Mouse (Mus musculus): Measurements from ENCODE around the gene Dera. TPM values are rescaled to one million over a fixed set of nuclear protein-coding genes. Genes with fewer than 3 reads are reported as not detected.

Gene Dera
- polyA plus RNA-seq, 1 experiment from 2014 or later = 32.3 TPM

GRCm38 (mm10) chr6:137822550-137822949, 68.2 kb downstream of the Dera start:
- Histone ChIP-seq H3K4me3 (replicated peaks) (no peak overlapping the region), H3K4me1 (0 out of 2 replicates have a peak, but pooled peaks cover 2% of the 10 kb centered on the region), H3K9ac (no peak overlapping the region), H3K9me3 (no peaks in the 10 kb centered on the region), H3K4me2 (no peak overlapping the region), H3K27ac (no peak overlapping the region), H3K27me3 (0 out of 2 replicates have a peak, but pooled peaks cover 3% of the 10 kb centered on the region), H3K36me3 (replicated peaks) (no peaks in the 10 kb centered on the region)
- WGBS = 79% methylated on average over 5 of the region's 5 CpGs
- no peak for ATAC-seq (ENCODE audit: low FRiP score)

GRCm38 (mm10) chr6:137824046-137825021, 70.0 kb downstream of the Dera start:
- WGBS = 59% methylated on average over 7 of the region's 7 CpGs
- no peaks in the 10 kb centered on the region for H3K9me3 ChIP-seq
- 0 out of 2 replicates have a peak, but pooled peaks cover 3% of the 10 kb centered on the region for H3K27me3 ChIP-seq
- H3K4me2 ChIP-seq = no peak overlapping the region
- 0 out of 2 replicates have a peak, but pooled peaks cover 2% of the 10 kb centered on the region for H3K4me1 ChIP-seq
- H3K9ac ChIP-seq = no peak overlapping the region
- H3K27ac ChIP-seq = no peak overlapping the region
- no peaks in the 10 kb centered on the region for H3K36me3 ChIP-seq (replicated peaks)
- H3K4me3 ChIP-seq (replicated peaks) = no peak overlapping the region
- no peak for ATAC-seq (ENCODE audit: low FRiP score)

DNA sequence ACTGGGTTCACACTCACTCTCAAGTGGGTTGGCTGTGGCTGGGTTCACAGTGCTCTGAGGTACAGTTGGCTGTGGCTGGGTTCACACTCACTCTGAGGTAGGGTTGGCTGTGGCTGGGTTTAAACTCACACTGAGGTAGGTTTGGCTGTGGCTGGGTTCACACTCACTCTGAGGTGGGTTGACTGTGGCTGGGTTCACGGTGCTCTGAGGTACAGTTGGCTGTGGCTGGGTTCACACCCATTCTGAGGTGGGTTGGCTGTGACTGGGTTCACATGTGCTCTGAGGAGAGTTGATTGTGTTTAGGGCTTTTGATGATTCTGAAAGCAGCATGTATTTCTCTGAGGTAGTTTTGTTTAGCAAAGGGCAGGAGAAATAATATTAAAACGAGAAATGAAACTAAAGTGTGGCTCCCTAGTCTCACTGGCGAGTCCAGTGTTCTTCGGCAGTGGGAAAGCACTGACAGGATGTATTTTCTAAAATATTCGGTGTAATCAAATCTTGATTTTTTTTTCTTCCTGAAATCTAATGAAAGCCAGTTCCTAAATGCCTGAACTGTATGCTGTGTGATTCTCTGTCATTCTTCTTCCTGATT, 70.8 kb downstream of the Dera start:
- no peaks in the 10 kb centered on the region for H3K36me3 ChIP-seq (replicated peaks)
- no peak; the same call in 1 of the 2 replicates for ATAC-seq (ENCODE audit: low FRiP score)
- H3K27me3 ChIP-seq = 0 out of 2 replicates have a peak, but pooled peaks cover 3% of the 10 kb centered on the region
- H3K4me3 ChIP-seq (replicated peaks) = no peak overlapping the region
- no peak overlapping the region for H3K4me2 ChIP-seq
- 0 out of 2 replicates have a peak, but pooled peaks cover 2% of the 10 kb centered on the region for H3K4me1 ChIP-seq
- H3K27ac ChIP-seq = no peak overlapping the region
- no peaks in the 10 kb centered on the region for H3K9me3 ChIP-seq
- 93% methylated on average over 5 of the region's 5 CpGs for WGBS
- no peak overlapping the region for H3K9ac ChIP-seq

DNA sequence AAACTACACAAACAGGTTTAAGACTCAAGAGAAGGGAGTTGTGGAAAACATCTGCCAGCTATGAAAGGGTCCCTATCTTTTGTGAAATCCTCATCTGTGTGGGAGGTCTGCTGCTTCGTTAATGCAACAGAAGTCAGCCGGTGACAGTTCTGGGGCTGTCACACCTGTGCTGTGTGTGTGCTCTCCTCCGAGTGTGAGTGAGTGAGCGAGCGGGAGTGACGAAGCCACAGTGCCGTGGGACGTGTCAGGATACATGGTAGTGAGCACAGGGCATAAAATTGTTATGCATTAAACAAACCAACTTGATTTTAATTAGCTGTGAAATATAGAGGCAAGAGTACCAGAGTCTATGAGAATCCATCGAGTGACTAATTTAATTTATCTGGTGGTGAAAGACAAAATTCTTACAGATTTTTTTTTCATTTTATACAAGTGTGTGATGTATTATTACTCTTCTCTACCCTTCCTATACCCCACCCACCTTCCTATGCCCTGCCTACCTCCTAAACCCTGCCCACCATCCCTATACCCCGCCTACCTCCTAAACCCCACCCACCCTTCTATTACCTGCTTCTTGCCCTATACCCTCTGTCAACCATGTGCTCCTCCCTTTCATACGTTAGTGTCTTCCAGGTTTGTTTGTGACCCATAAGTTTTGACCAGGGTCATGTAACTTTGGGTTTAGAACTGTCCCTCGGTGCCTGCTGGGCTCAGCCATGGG, 74.9 kb downstream of the Dera start:
- Histone ChIP-seq H3K9me3 (no peaks in the 10 kb centered on the region), H3K27me3 (no peaks in the 10 kb centered on the region), H3K4me1 (no peaks in the 10 kb centered on the region), H3K27ac (no peak overlapping the region), H3K4me3 (replicated peaks) (no peak overlapping the region), H3K4me2 (no peak overlapping the region), H3K36me3 (replicated peaks) (no peaks in the 10 kb centered on the region), H3K9ac (no peak overlapping the region)
- 86% methylated on average over 12 of the region's 12 CpGs for WGBS
- ATAC-seq (ENCODE audit: low FRiP score) = peak; percentile 41; the same call in 1 of the 2 replicates

- Histone ChIP-seq H3K4me3 (replicated peaks) (no peak overlapping the region), H3K9ac (no peak overlapping the region), H3K9me3 (no peaks in the 10 kb centered on the region), H3K27ac (no peak overlapping the region), H3K27me3 (no peaks in the 10 kb centered on the region), H3K4me2 (no peak overlapping the region), H3K36me3 (replicated peaks) (no peaks in the 10 kb centered on the region), H3K4me1 (no peaks in the 10 kb centered on the region)
- 93% methylated on average over 13 of the region's 13 CpGs for WGBS
- no peak for ATAC-seq (ENCODE audit: low FRiP score)
These were observed 82.5 kb downstream of the Dera start for GRCm38 (mm10) chr6:137836799-137837198.

GRCm38 (mm10) chr6:137843337-137843736, 89.0 kb downstream of the Dera start:
- Histone ChIP-seq H3K9me3 (no peaks in the 10 kb centered on the region), H3K4me3 (replicated peaks) (no peak overlapping the region), H3K4me2 (no peak overlapping the region), H3K27ac (no peak overlapping the region), H3K36me3 (replicated peaks) (no peaks in the 10 kb centered on the region), H3K4me1 (no peaks in the 10 kb centered on the region), H3K27me3 (no peaks in the 10 kb centered on the region), H3K9ac (no peak overlapping the region)
- WGBS = 96% methylated on average over 3 of the region's 3 CpGs
- no peak for ATAC-seq (ENCODE audit: low FRiP score)

- no peaks in the 10 kb centered on the region for H3K4me1 ChIP-seq
- WGBS = 94% methylated on average over 10 of the region's 10 CpGs
- H3K27ac ChIP-seq = no peak overlapping the region
- H3K9me3 ChIP-seq = peaks cover 9% of the 10 kb centered on the region; the same call in 1 of the 2 replicates
- H3K4me3 ChIP-seq (replicated peaks) = no peak overlapping the region
- ATAC-seq (ENCODE audit: low FRiP score) = no peak
- no peak overlapping the region for H3K4me2 ChIP-seq
- no peaks in the 10 kb centered on the region for H3K36me3 ChIP-seq (replicated peaks)
- no peak overlapping the region for H3K9ac ChIP-seq
- H3K27me3 ChIP-seq = no peaks in the 10 kb centered on the region
These were observed 103.2 kb downstream of the Dera start for GRCm38 (mm10) chr6:137857198-137858194.

DNA sequence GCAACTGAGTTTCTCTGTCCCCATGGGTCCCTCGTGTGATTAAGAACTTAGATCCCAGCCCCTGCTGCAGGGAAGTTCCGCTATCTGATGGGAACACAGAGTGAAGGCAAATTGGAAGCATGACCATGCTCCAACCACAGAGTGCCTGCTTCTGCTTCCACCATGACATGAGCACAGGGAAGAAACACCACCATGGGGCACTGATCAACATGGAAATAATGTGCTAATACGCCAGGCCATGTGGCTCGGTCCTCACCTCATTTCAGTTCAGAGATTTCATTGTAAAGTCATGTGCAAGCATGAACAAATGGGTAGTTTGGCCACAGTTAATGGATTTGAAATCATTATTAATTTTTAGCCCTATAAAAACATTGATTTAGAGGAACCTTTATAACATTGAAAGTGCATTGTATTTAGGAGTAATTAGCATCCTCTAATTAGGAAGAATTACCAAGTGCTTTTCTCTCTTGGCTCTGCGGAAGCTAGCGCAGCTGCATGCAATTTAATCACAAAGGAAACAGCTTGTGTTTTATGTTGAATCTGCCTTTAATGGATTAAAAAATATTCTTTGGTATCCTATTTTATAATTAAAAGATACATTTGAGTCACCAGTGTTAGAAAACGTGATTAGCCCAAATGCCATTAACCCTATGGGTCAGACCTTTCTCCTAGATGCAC, 115.7 kb downstream of the Dera start:
- no peaks in the 10 kb centered on the region for H3K36me3 ChIP-seq (replicated peaks)
- peak; percentile 34; the same call in 1 of the 2 replicates for ATAC-seq (ENCODE audit: low FRiP score)
- H3K9ac ChIP-seq = no peak overlapping the region
- H3K4me2 ChIP-seq = no peak overlapping the region
- 0 out of 2 replicates have a peak, but pooled peaks cover 5% of the 10 kb centered on the region for H3K9me3 ChIP-seq
- 58% methylated on average over 7 of the region's 7 CpGs for WGBS
- no peak overlapping the region for H3K27ac ChIP-seq
- H3K4me1 ChIP-seq = no peaks in the 10 kb centered on the region
- no peak overlapping the region for H3K4me3 ChIP-seq (replicated peaks)
- no peaks in the 10 kb centered on the region for H3K27me3 ChIP-seq

GRCm38 (mm10) chr6:137870667-137871066, 116.3 kb downstream of the Dera start:
- H3K9ac ChIP-seq = no peak overlapping the region
- H3K9me3 ChIP-seq = 0 out of 2 replicates have a peak, but pooled peaks cover 5% of the 10 kb centered on the region
- WGBS = 77% methylated on average over 6 of the region's 6 CpGs
- H3K4me3 ChIP-seq (replicated peaks) = no peak overlapping the region
- no peak overlapping the region for H3K4me2 ChIP-seq
- H3K4me1 ChIP-seq = no peaks in the 10 kb centered on the region
- no peaks in the 10 kb centered on the region for H3K36me3 ChIP-seq (replicated peaks)
- H3K27ac ChIP-seq = no peak overlapping the region
- H3K27me3 ChIP-seq = no peaks in the 10 kb centered on the region
- peak; percentile 55; the same call in 1 of the 2 replicates for ATAC-seq (ENCODE audit: low FRiP score)

- Histone ChIP-seq H3K4me3 (replicated peaks) (no peak overlapping the region; the same call in 1 of the 2 replicates), H3K4me2 (peak overlapping the region; percentile 34), H3K4me1 (no peaks in the 10 kb centered on the region), H3K9ac (no peak overlapping the region), H3K9me3 (0 out of 2 replicates have a peak, but pooled peaks cover 5% of the 10 kb centered on the region), H3K27ac (no peak overlapping the region), H3K36me3 (replicated peaks) (no peaks in the 10 kb centered on the region), H3K27me3 (no peaks in the 10 kb centered on the region)
- WGBS = 33% methylated on average over 17 of the region's 17 CpGs
- ATAC-seq (ENCODE audit: low FRiP score) = no peak
These were observed 117.8 kb downstream of the Dera start for GRCm38 (mm10) chr6:137872055-137872735.
